Mouse (Mus musculus) liver, embryonic 12.5 days (tissue): ENCODE data around the gene Zfp442. TPM values are rescaled to one million over a fixed set of nuclear protein-coding genes. Genes with fewer than 3 reads are reported as not detected.
A peak's percentile ranks its signal among the peaks of the same experiment; 100 is the strongest.
"Not testable (repeated sequence)": the region's sequence is repeated elsewhere in the genome, so short reads cannot be mapped to it uniquely, and the experiment has no call there.

Experiments
- ATAC-seq: fragments of 200-750 bp; cut with Nextera tagmentation; 2 replicates; pipeline ENCODE4 v1.8.0; 2017; ENCODE audit warnings: moderate number of reproducible peaks, mild to moderate bottlenecking, moderate library complexity
- H3K27ac ChIP-seq: fragments of 300-500 bp; sonication (generic); 2 replicates; pipeline ENCODE4 v1.5.1; 2016; ENCODE audit warnings: mild to moderate bottlenecking
- H3K27me3 ChIP-seq: fragments of 300-500 bp; sonication (generic); replicated peaks from 2 replicates; pipeline ENCODE4 v1.6.1; 2016; ENCODE audit warnings: mild to moderate bottlenecking, moderate library complexity
- H3K36me3 ChIP-seq: fragments of 300-500 bp; sonication (generic); 2 replicates; pipeline ENCODE4 v1.6.1; 2016; ENCODE audit warnings: mild to moderate bottlenecking, moderate library complexity
- H3K4me1 ChIP-seq: fragments of 300-500 bp; sonication (generic); 2 replicates; pipeline ENCODE4 v1.6.1; 2016
- H3K4me2 ChIP-seq: fragments of 300-500 bp; sonication (generic); 2 replicates; pipeline ENCODE4 v1.6.1; 2016; ENCODE audit warnings: mild to moderate bottlenecking, moderate library complexity
- H3K4me3 ChIP-seq: fragments of 300-500 bp; sonication (generic); 2 replicates; pipeline ENCODE4 v1.5.1; 2016; ENCODE audit warnings: mild to moderate bottlenecking, moderate library complexity
- H3K9ac ChIP-seq: fragments of 300-500 bp; sonication (generic); 2 replicates; pipeline ENCODE4 v1.6.1; 2016; ENCODE audit warnings: mild to moderate bottlenecking, moderate library complexity
- H3K9me3 ChIP-seq: fragments of 300-500 bp; sonication (generic); replicated peaks from 2 replicates; pipeline ENCODE4 v1.6.1; 2016; ENCODE audit warnings: mild to moderate bottlenecking, moderate library complexity
- WGBS: fragments of 180-500 bp; shearing (Covaris S2); methylation state at CpG from one replicate; pipeline ENCODE4 v1.1.7; 2016; ENCODE audit not compliant: insufficient replicate concordance; 5-methylcytosine and 5-hydroxymethylcytosine counted together
- polyA plus RNA-seq: library from polyadenylated mRNA; unstranded; fragments of >200 nt; fragmentation: Nextera tagmentation; extraction: Ambion mirVana; gene quantifications from 2 replicates; pipeline ENCODE4 v1.2.1, GENCODE M21; 2016

Zfp442 gene
- 1.8 and 2.1 TPM in 2 replicates for polyA plus RNA-seq

- Histone ChIP-seq H3K9ac (peak within 1 kb of the TSS; percentile 53; the same call in 1 of the 2 replicates), H3K27ac (peak within 1 kb of the TSS; percentile 40; the same call in 1 of the 2 replicates), H3K4me3 (peak within 1 kb of the TSS; percentile 57), H3K4me2 (peak within 1 kb of the TSS; percentile 59)
- not testable (repeated sequence) for H3K9me3 ChIP-seq, H3K36me3 ChIP-seq, H3K4me1 ChIP-seq, H3K27me3 ChIP-seq
- ATAC-seq: peak; percentile 94
- WGBS: under 1% methylated on average over 18 of the region's 18 CpGs
These were observed at the start of gene Zfp442 for GRCm38 (mm10) chr2:150451180-150451919. Gene Zfp442, minus strand, starts transcription at chr2:150451486.

GRCm38 (mm10) chr2:150500124-150500973 is 49.1 kb upstream of the Zfp442 start:
- H3K4me1 ChIP-seq, H3K9ac ChIP-seq, ATAC-seq, H3K9me3 ChIP-seq, H3K4me3 ChIP-seq, H3K27me3 ChIP-seq, H3K27ac ChIP-seq, H3K36me3 ChIP-seq: not testable (repeated sequence)
- H3K4me2 ChIP-seq: peak overlapping the region; percentile 43
- WGBS: 34% methylated on average over 60 of the region's 60 CpGs

- H3K9me3 ChIP-seq: peaks cover 5% of the 10 kb centered on the region; the same call in 1 of the 2 replicates
- ATAC-seq: no peak
- 61% methylated on average over 2 of the region's 2 CpGs for WGBS
- H3K4me1 ChIP-seq: no peaks in the 10 kb centered on the region
- no peak overlapping the region for H3K4me2 ChIP-seq
- H3K36me3 ChIP-seq: no peaks in the 10 kb centered on the region
- H3K27ac ChIP-seq: no peak overlapping the region
- H3K4me3 ChIP-seq: no peak overlapping the region
- H3K27me3 ChIP-seq: no peaks in the 10 kb centered on the region
- H3K9ac ChIP-seq: no peak overlapping the region
These were observed 41.7 kb upstream of the Zfp442 start for GRCm38 (mm10) chr2:150493031-150493430.

- peak; percentile 65 for ATAC-seq
- WGBS: 49% methylated on average over 8 of the region's 8 CpGs
These were observed 33.9 kb upstream of the Zfp442 start, which contains the start of gene Zfp345 for GRCm38 (mm10) chr2:150484939-150485778. Gene Zfp345, minus strand, starts transcription at chr2:150485091.

GRCm38 (mm10) chr2:150439084-150439483 is 12.2 kb downstream of the Zfp442 start:
- 45% methylated on average over 1 of the region's 1 CpGs for WGBS
- not testable (repeated sequence) for H3K4me3 ChIP-seq, H3K4me1 ChIP-seq, H3K9me3 ChIP-seq, H3K36me3 ChIP-seq, H3K27me3 ChIP-seq, H3K9ac ChIP-seq, H3K4me2 ChIP-seq, H3K27ac ChIP-seq
- peak; percentile 55 for ATAC-seq

More at GRCm38 (mm10) chr2:150484939-150485778, 33.9 kb upstream of the Zfp442 start, which contains the start of gene Zfp345:
- not testable (repeated sequence) for H3K9me3 ChIP-seq, H3K36me3 ChIP-seq, H3K27ac ChIP-seq, H3K27me3 ChIP-seq, H3K4me3 ChIP-seq, H3K4me1 ChIP-seq, H3K4me2 ChIP-seq, H3K9ac ChIP-seq

GRCm38 (mm10) chr2:150412146-150412545 is 39.1 kb downstream of the Zfp442 start:
- not testable (repeated sequence) for H3K4me3 ChIP-seq, H3K4me1 ChIP-seq, H3K4me2 ChIP-seq, H3K27ac ChIP-seq, ATAC-seq, H3K9ac ChIP-seq, H3K27me3 ChIP-seq
- peaks cover 12% of the 10 kb centered on the region for H3K36me3 ChIP-seq
- peaks cover 14% of the 10 kb centered on the region for H3K9me3 ChIP-seq
- 71% methylated on average over 17 of the region's 17 CpGs for WGBS

GRCm38 (mm10) chr2:150390198-150390597 is 61.1 kb downstream of the Zfp442 start:
- ATAC-seq: no peak
- no peaks in the 10 kb centered on the region for H3K9me3 ChIP-seq
- no peak overlapping the region for H3K9ac ChIP-seq
- 61% methylated on average over 1 of the region's 1 CpGs for WGBS
- no peaks in the 10 kb centered on the region for H3K27me3 ChIP-seq
- no peak overlapping the region for H3K4me3 ChIP-seq
- H3K4me1 ChIP-seq: no peaks in the 10 kb centered on the region
- no peaks in the 10 kb centered on the region for H3K36me3 ChIP-seq
- no peak overlapping the region for H3K4me2 ChIP-seq
- no peak overlapping the region for H3K27ac ChIP-seq

GRCm38 (mm10) chr2:150385553-150386106 is 65.7 kb downstream of the Zfp442 start:
- H3K4me3 ChIP-seq, H3K9me3 ChIP-seq, H3K36me3 ChIP-seq, ATAC-seq, H3K27ac ChIP-seq, H3K4me2 ChIP-seq, H3K9ac ChIP-seq, H3K27me3 ChIP-seq, H3K4me1 ChIP-seq: not testable (repeated sequence)
- WGBS: 81% methylated on average over 19 of the region's 19 CpGs

GRCm38 (mm10) chr2:150362878-150363229 is 88.4 kb downstream of the Zfp442 start:
- Histone ChIP-seq H3K4me3 (peak overlapping the region; percentile 65), H3K27ac (no peak overlapping the region), H3K9me3 (no peaks in the 10 kb centered on the region), H3K4me2 (peak overlapping the region; percentile 64), H3K9ac (0 out of 2 replicates have a peak overlapping the region, but pooled peaks have one; percentile 41), H3K27me3 (no peaks in the 10 kb centered on the region), H3K36me3 (no peaks in the 10 kb centered on the region), H3K4me1 (0 out of 2 replicates have a peak, but pooled peaks cover 4% of the 10 kb centered on the region)
- 5% methylated on average over 4 of the region's 4 CpGs for WGBS
- peak; percentile 53 for ATAC-seq

GRCm38 (mm10) chr2:150362113-150362877 is 89.0 kb downstream of the Zfp442 start, which contains the start of gene 3300002I08Rik:
Gene 3300002I08Rik, minus strand, starts transcription at chr2:150362765.
- WGBS: 8% methylated on average over 17 of the region's 17 CpGs
- not testable (repeated sequence) for H3K27me3 ChIP-seq, H3K4me1 ChIP-seq, H3K36me3 ChIP-seq, H3K9me3 ChIP-seq
- H3K9ac ChIP-seq: peak within 1 kb of the TSS; percentile 55
- H3K4me3 ChIP-seq: peak within 1 kb of the TSS; percentile 65
- ATAC-seq: peak; percentile 98
- H3K27ac ChIP-seq: 0 out of 2 replicates have a peak within 1 kb of the TSS, but pooled peaks have one; percentile 48
- peak within 1 kb of the TSS; percentile 64 for H3K4me2 ChIP-seq
